Mouse (Mus musculus) thymus, adult 2 months (tissue): Measurements from ENCODE around the gene Ntn1.

Experiments used
- CTCF ChIP-seq: fragments of 200-500 bp; IDR thresholded peaks from 2 replicates; pipeline ENCODE4 v1.5.1; 2012; ENCODE audit warnings: mild to moderate bottlenecking, control low read depth, low read length, moderate library complexity, borderline replicate concordance; ENCODE audit not compliant: control insufficient read depth, poor library complexity, insufficient read depth; ENCODE audit errors: extremely low read depth
- POLR2A ChIP-seq: fragments of 200-500 bp; IDR thresholded peaks from 2 replicates; pipeline ENCODE4 v1.6.1; 2012; ENCODE audit warnings: mild to moderate bottlenecking, low read length, control low read depth, moderate library complexity; ENCODE audit not compliant: control insufficient read depth, poor library complexity, insufficient read depth; ENCODE audit errors: extremely low read depth

DNA sequence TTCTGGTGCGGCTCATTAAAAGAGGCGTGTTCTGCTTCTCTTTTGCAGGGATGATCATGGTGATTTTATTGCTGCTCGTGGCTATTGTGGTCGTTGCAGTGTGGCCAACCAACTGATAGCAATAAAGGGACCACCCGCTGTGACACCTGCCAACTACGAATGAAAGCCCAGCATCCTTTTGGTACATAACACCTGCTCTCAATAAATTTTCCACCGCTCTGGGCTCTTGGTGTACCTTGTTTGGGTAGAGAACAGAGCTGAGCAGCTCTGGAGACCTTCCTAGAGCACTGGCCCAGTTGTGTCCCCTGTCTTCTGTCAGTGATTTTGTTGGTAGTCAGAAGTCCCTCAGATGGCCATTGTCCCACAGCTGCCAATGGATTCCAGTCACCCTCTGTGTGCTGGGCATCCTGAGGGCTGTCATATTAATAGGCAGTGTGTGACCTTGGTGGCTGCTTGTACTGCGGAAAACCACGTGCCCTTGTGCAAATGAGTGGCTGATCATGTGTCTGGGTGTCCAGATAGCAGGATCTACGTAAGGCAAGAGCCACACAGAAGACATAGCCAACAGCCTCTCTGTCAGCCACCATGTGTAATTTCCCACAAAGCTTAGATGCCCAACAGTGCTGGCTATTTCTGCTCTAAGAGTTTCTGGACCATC, 196.8 kb downstream of the Ntn1 start:
- TF ChIP-seq CTCF: no peak
- TF ChIP-seq POLR2A: no peak
